Mouse (Mus musculus): ENCODE results near the gene Csn1s1.

DNA sequence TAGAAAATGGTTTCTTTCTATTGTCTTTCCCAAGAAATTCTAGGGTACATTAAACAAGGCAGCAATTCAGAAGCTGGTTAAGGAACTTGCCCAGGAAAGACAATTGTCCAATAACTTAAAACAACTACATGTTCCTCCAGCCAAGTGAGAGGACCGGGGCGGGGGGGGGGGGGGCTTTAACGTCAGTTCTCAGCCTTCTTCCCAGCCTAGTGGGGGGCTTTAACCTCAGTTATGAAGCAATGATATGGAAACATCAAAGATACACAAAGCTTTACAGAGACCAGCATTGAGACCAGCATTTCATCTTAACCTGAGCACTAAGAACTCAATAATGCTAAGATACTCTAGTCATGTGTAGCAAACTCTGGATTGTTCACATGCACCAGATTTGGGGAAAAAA is 33.5 kb downstream of the Csn1s1 start, which contains the start of gene Csn2:
- TF ChIP-seq CTCF (IDR thresholded peaks at IDR 0.05; ENCODE audit: low read depth) (no peak), EP300 (IDR thresholded peaks at IDR 0.05; ENCODE audit: low read depth) (no peak)
